Mouse (Mus musculus) cerebellum, postnatal 10 days (tissue): ENCODE results near the gene Eif2ak2.
A peak's percentile ranks its signal among the peaks of the same experiment; 100 is the strongest.

Experiments
- DNase-seq, 2 experiments: peaks; one replicate each; pipeline ENCODE4 v3.0.0; 2021; ENCODE audit warnings: mixed read lengths in 2 of 2

The Eif2ak2 gene

DNA sequence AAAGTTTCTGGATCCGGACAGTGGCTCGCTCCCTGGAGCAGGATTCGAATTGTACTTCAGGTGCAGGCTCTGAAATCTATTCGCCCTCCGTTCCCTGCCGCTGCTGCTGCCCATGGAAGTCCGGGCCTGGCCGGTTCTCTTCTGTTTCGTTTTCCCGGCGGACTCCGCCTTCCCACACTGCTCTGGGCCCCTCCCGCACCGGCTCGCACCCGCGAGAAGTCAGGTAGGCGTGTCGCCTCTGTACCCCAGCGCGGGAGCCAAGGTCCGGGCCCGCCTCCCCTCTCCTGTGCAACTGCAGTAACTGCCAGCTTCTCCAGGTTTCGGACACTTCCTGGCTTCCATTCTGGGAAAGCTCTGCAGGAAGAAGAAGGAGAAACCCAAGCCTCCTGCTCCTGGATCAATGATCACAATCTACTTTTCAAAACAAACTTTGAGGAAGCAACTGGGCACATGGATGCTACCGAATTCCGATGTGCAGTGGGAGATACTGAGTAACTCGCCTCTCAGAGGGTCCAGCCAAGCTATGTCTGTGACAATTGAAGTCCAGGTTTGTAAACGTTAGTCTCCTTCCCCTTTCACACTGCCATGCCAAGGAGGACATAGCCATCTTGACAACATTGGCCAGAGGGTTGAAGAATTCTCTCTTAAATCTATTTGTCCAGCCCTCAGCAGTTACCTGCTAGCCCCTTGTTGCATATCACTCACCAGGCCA lies at the start of gene Eif2ak2:
Gene Eif2ak2 (minus strand): TSS at position 173 of the 712 bp plus-strand sequence.
- DNase-seq, result peak; percentile 71 to 76

DNA sequence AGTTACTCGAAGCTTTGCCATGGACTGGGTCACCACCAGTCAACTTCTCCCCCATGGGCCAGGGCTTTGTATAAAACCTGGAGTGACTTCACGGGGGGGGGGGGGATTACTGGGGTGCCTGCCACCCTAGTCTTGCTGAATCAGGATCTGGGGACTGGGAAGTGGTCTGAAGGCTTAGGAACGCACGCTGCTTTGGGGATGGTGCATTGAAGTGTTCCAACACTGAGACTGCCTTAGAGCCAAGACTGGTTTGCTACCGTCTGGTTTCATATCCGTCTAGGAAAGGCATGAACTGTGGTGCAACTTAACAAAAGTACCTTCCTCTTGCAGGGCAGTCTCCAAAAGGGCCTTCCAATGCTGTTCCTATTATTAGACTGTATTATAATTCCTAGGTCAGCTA lies 35.3 kb upstream of the Eif2ak2 start:
- no peak for DNase-seq

GRCm38 (mm10) chr17:78916899-78917298 lies 34.5 kb upstream of the Eif2ak2 start:
- no peak for DNase-seq

- peak; percentile 91 to 94 for DNase-seq
Observed at GRCm38 (mm10) chr17:78916369-78916813, 34.0 kb upstream of the Eif2ak2 start, which contains the start of gene Cebpzos. Gene Cebpzos (plus strand): TSS chr17:78916500.

GRCm38 (mm10) chr17:78915772-78916171 lies 33.4 kb upstream of the Eif2ak2 start:
- peak in 1 of 2 experiments; percentile 17 for DNase-seq

GRCm38 (mm10) chr17:78913921-78914320 lies 31.5 kb upstream of the Eif2ak2 start:
- no peak for DNase-seq

DNA sequence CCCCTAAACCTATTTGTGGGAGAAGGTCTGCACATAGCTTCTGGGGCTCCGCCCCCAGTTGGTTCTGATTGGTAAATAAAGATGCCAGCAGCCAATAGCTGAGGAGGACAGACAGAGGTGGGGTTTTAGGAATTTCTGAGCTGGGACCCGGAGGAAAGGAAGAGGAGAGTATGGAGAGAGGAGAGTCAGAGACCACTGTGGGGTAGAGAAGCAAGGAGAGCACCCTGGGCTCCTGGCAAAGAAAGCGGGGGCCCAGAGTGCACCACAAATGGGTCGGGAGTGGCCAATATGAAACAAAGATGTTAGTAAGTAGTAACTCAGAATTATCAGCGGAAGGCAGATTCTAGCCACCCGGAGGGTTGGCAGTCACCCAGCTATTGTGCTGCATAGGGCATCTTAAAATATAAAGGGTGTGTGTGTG lies 30.5 kb upstream of the Eif2ak2 start:
- DNase-seq, result peak; percentile 73 to 80

DNA sequence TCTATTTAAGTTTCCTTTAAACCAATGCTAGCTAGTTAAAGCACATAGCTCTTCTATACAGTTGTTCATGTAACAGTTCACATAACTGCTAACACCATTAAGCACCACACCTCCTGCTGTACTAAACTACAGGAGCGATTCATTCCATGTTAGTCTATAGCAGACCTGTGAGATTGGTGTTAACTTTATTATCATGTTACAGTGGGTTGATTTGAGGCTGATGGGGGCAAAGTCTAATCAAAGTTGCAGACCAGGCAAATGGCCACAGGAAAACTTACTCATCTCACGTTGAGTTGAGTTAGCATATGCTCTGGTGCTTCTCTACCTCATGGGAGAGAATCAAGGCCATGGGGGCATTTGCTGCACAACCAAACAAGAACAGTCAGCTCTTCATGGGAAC lies 27.0 kb upstream of the Eif2ak2 start:
- no peak for DNase-seq

DNA sequence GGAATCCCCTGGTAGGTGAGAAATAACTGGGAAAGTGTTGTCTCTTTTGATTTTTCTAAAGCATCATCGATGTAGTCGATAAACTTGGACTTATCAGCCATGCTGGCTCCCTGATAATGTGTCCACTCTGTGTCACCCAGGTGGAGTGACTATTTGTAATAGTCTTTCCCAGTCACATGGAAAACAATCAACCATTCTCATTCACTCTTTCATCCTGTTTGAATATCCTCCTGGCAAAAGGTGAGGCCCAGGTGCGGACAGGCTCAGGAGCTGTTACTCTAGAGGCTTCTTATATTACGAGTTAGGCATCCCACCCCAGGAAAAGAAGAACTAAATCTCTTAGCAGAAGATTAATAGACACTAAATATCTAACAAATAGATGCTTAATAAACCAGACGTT lies 24.5 kb upstream of the Eif2ak2 start, which contains the start of gene Sult6b1:
Gene Sult6b1 (minus strand): TSS at position 101 of the 400 bp plus-strand sequence.
- DNase-seq, result no peak

- no peak for DNase-seq
Observed at GRCm38 (mm10) chr17:78903158-78903557, 20.8 kb upstream of the Eif2ak2 start.

- DNase-seq, result peak; percentile 63 to 68
Observed at GRCm38 (mm10) chr17:78895394-78895793, 13.0 kb upstream of the Eif2ak2 start.

- no peak for DNase-seq
Observed at GRCm38 (mm10) chr17:78894991-78895390, 12.6 kb upstream of the Eif2ak2 start.

GRCm38 (mm10) chr17:78891020-78891419 lies 8.6 kb upstream of the Eif2ak2 start:
- DNase-seq, result no peak

- DNase-seq, result peak; percentile 99
Observed at GRCm38 (mm10) chr17:78889184-78889583, 6.8 kb upstream of the Eif2ak2 start.

DNA sequence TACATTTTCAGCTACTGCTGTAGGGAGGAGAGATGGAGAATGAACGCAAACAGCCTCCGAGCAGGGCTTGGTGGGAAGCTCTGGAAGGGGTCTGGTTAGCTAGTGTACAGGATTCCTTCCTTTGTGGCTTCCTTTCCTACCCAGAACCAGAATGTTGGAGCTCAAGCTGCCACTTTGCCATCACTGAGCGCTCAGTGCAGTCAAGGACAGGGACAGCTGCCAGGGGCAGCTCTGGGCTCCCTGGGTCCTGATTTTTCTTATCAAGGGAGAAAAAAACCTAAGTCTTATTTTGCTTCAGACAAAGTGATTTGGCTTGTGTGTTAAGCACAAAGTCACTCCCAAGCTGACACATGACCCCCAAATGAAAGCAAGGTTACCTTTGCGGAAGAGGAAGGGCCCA lies 6.2 kb upstream of the Eif2ak2 start:
- DNase-seq, result peak; percentile 65 to 71

DNA sequence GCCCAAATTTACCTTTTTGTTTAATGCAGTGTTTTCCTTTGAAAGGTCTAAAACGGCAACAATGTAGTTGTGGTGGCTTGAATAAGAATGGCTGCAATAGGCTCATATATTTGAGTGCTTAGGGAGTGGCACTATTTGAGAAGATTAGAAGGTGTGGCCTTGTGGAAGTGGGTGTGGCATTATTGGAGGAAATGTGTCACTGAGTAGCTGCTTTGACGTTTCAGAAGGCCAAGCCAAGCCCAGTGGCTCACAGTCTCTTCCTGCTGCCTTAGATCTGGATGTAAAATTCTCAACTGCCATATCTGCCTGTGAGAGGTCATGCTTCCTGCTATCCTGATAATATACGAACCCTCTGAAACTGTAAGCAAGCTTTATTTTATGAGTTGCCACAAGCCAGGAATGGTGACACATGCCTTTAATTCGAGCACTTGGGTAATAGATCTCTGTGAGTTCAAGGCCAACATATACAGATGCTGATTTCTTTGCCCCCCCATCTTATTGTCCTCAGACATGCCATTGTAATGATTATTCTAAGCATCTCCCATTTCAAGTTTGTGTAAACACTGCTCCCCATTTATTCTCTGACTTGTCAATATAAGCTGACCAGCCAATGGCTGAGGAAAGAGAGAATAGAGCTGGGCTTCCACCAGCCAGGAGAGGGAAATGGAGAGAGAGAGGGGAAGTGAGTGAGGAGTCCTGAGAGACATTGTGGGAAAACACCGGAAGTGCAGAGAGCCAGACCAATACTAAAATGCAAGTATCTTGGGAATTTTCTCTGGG lies 3.1 kb upstream of the Eif2ak2 start:
- no peak for DNase-seq

DNA sequence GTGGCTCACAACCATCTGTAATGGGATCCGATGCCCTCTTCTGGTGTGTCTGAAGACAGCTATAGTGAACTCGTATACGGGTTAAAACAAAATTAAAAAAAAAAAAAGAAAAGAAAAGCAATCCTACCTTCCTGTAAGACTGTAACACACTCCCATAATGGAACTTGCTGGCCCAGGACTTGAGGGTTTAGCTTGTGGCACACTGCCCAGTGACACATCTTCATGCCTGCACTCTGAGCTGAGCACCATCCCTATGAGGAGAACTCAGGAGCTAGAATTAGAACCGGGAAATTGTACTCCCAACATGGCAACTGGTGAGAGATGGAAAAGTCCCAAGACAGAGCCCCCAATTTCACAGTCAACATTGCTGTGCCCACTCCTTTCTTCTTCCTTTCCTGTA lies 918 bp upstream of the Eif2ak2 start:
- DNase-seq, result no peak

DNA sequence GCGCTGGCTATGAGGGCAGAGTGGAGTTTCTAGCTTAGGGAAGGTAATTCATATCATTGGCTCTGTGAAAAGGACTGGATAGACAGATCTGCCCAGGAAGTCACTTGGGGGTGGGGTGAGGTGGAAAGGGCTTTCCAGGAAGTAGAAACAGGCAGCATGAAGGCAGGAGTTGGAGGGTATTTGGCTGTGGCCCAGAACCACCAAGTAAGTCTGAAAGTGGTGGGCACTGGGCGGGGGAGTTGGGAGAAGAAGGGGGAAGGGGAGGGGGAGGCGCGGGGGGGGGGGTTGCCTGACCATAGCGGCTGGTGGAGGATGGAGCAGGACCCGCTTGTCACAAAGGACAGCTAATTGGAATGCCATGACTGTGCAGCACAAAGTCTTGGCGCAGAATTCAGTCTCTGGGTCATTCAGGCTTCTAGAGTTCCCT lies 482 bp downstream of the Eif2ak2 start:
- DNase-seq, result peak; percentile 32 to 33

GRCm38 (mm10) chr17:78873886-78874285 lies 8.5 kb downstream of the Eif2ak2 start:
- DNase-seq, result no peak

DNA sequence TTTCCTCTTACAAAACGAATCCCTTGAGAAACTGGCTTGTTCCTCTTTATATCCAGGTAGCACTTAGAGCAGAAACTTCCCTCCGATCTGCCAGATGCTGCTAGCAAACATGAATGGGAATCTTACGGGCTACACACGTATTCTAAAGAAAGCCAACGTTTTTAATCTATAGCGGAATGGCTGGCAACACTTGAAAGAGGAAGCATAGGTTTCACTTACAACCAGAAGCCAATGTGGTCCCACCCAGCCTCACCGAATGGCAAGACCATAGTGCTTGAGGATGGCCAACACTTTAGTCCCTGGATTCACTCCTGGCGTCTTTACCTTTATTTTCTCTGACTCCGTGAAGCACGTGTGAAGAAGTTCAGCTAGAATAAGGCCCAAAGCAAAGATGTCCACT lies 26.1 kb downstream of the Eif2ak2 start:
- DNase-seq, result no peak

- DNase-seq, result no peak
Observed at GRCm38 (mm10) chr17:78842271-78842928, 40.0 kb downstream of the Eif2ak2 start.

GRCm38 (mm10) chr17:78836056-78836455 lies 46.3 kb downstream of the Eif2ak2 start:
- DNase-seq, result peak in 1 of 2 experiments; percentile 28
